Mouse (Mus musculus) kidney, embryonic 15.5 days (tissue): ENCODE data around the gene Atp13a1. TPM values are rescaled to one million over a fixed set of nuclear protein-coding genes. Genes with fewer than 3 reads are reported as not detected.

ENCODE experiments used
- ATAC-seq: fragments of 200-750 bp; cut with Nextera tagmentation; replicated peaks from 2 replicates; pipeline ENCODE4 v1.8.0; 2017; ENCODE audit warnings: moderate TSS enrichment; ENCODE audit not compliant: low FRiP score
- H3K27ac ChIP-seq: fragments of 300-500 bp; sonication (generic); 2 replicates; pipeline ENCODE4 v1.5.1; 2015; ENCODE audit warnings: mild to moderate bottlenecking, inconsistent platforms
- H3K27me3 ChIP-seq: fragments of 300-500 bp; sonication (generic); 2 replicates; pipeline ENCODE4 v1.6.1; 2015; ENCODE audit warnings: inconsistent platforms
- H3K36me3 ChIP-seq: fragments of 300-500 bp; sonication (generic); 2 replicates; pipeline ENCODE4 v1.6.1; 2015; ENCODE audit warnings: inconsistent platforms
- H3K4me1 ChIP-seq: fragments of 300-500 bp; sonication (generic); 2 replicates; pipeline ENCODE4 v1.6.1; 2015; ENCODE audit warnings: inconsistent platforms
- H3K4me2 ChIP-seq: fragments of 300-500 bp; sonication (generic); 2 replicates; pipeline ENCODE4 v1.6.1; 2015; ENCODE audit warnings: moderate library complexity, mild to moderate bottlenecking, inconsistent platforms
- H3K4me3 ChIP-seq: fragments of 300-500 bp; sonication (generic); replicated peaks from 2 replicates; pipeline ENCODE4 v1.5.1; 2015; ENCODE audit warnings: mild to moderate bottlenecking, inconsistent platforms
- H3K9ac ChIP-seq: fragments of 300-500 bp; sonication (generic); 2 replicates; pipeline ENCODE4 v1.6.1; 2015; ENCODE audit warnings: mild to moderate bottlenecking, inconsistent platforms
- H3K9me3 ChIP-seq: fragments of 300-500 bp; sonication (generic); replicated peaks from 2 replicates; pipeline ENCODE4 v1.6.1; 2016; ENCODE audit warnings: inconsistent platforms
- WGBS: fragments of 180-500 bp; shearing (Covaris S2); methylation state at CpG from one replicate; pipeline ENCODE4 v1.1.7; 2015; ENCODE audit warnings: mixed read lengths; 5-methylcytosine and 5-hydroxymethylcytosine counted together
- polyA plus RNA-seq: library from polyadenylated mRNA; unstranded; fragments of >200 nt; fragmentation: Nextera tagmentation; extraction: Ambion mirVana; gene quantifications from 2 replicates; pipeline ENCODE4 v1.2.1, GENCODE M21; 2015

Atp13a1 gene
- polyA plus RNA-seq, 1 experiment from 2014 or later: 54.3 TPM

DNA sequence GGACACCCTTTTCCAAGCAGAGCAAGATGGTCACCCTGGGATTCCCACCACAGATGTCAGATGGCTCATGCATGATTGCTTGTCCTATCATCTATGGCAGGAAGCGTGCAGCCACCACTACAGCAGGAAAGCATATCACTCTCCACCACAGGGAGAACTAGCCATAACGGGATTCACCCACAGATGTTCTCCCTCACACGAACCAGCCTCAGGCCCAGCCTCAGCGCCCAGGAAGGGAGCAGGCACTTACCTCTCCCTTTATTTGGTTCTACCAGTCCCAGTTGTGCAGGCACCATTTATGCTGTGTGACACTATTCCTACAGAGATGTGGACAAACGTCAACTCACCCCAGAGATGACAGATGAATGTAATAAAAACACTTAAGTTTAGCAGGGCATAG, 1.9 kb upstream of the Atp13a1 start:
- 86% methylated on average over 5 of the region's 5 CpGs for WGBS
- no peak for ATAC-seq

DNA sequence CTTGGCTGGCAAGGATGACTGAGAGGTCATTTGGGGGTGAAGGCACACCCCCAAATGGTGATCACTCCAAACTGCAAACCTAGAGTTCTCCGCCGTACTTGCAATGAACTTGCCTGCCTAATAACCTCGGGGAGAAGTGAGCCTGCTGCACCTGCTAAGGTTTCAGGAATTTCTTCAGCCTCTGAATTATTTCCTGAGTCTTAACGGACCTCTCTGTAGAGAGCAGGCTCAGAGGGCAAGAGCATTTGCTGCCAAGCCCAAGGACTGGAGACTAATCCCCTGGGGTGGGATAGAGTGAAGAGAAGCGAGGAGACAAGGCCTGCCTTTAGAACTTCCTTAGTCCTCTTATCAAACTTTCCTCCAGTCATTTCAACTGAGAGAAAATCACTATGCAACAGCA, 1.2 kb upstream of the Atp13a1 start:
- Histone ChIP-seq H3K9me3 (no peaks in the 10 kb centered on the region), H3K9ac (no peak overlapping the region), H3K27me3 (no peaks in the 10 kb centered on the region), H3K27ac (no peak overlapping the region), H3K36me3 (peaks cover 16% of the 10 kb centered on the region), H3K4me3 (peak overlapping the region; percentile 99; the same call in 1 of the 2 replicates), H3K4me1 (peaks cover 27% of the 10 kb centered on the region), H3K4me2 (peak overlapping the region; percentile 77; the same call in 1 of the 2 replicates)
- WGBS: 74% methylated on average over 5 of the region's 5 CpGs
- ATAC-seq: no peak

More for the DNA sequence above, 1.9 kb upstream of the Atp13a1 start:
- Histone ChIP-seq H3K4me2 (no peak overlapping the region), H3K4me3 (no peak overlapping the region), H3K9me3 (no peaks in the 10 kb centered on the region), H3K4me1 (peaks cover 27% of the 10 kb centered on the region), H3K9ac (no peak overlapping the region), H3K36me3 (peaks cover 10% of the 10 kb centered on the region), H3K27ac (no peak overlapping the region), H3K27me3 (no peaks in the 10 kb centered on the region)

DNA sequence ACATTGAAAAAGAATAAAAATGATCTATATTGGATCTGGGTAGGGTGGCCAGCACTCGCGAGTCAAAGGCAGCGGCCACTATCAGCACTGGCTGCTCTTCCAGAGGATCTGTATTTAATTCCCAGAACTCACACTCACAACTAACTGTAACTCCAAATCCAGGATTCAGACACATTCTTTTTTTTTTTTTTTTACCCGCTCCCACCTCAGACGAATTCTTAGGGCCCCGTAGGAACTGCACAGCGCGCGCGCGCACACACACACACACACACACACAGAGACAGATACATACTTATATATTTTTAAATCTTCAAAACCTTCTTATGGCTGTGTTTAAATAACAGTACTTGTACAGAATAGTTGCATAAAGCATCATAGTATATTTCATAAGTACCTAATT, 599 bp upstream of the Atp13a1 start:
- Histone ChIP-seq H3K4me2 (peak overlapping the region; percentile 77), H3K4me3 (peak overlapping the region; percentile 99), H3K36me3 (peaks cover 23% of the 10 kb centered on the region), H3K9me3 (no peaks in the 10 kb centered on the region), H3K4me1 (peaks cover 27% of the 10 kb centered on the region), H3K27ac (peak overlapping the region; percentile 94), H3K9ac (peak overlapping the region; percentile 97), H3K27me3 (no peaks in the 10 kb centered on the region)
- no peak; the same call in 1 of the 2 replicates for ATAC-seq
- WGBS: 33% methylated on average over 11 of the region's 11 CpGs

DNA sequence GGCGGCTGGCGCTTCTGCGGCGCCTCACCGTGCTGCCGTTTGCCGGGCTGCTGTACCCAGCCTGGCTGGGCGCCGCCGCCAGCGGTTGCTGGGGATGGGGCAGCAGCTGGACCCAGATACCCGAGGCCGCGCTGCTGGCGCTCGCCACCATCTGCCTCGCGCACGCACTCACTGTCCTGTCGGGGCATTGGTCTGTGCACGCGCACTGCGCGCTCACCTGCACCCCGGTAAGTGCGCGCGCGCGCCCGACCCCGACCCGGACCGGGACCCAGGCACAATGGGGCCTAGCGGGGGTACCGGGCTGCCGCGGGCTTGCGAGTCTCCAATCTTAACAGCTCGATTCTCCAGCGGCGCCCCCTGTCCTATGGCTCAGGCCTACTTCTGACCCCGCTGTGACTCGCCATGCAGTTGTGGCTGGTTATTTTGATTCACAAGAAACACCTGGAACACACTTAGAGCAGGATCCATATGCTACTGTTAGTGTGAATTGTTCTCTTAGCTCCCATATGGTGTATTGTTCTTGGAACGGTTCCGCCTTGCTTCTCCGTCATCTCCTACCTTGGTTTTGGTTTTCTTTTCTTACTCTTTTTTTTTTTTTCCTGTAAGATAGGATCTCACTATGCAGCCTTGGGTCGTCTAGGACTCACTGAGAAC, 579 bp downstream of the Atp13a1 start:
- peak; percentile 64 for ATAC-seq
- peak overlapping the region; percentile 99 for H3K4me3 ChIP-seq
- H3K4me1 ChIP-seq: peaks cover 27% of the 10 kb centered on the region
- H3K27me3 ChIP-seq: no peaks in the 10 kb centered on the region
- no peaks in the 10 kb centered on the region for H3K9me3 ChIP-seq
- H3K4me2 ChIP-seq: peak overlapping the region; percentile 77
- H3K9ac ChIP-seq: peak overlapping the region; percentile 97
- peaks cover 34% of the 10 kb centered on the region for H3K36me3 ChIP-seq
- peak overlapping the region; percentile 94 for H3K27ac ChIP-seq
- under 1% methylated on average over 48 of the region's 48 CpGs for WGBS

DNA sequence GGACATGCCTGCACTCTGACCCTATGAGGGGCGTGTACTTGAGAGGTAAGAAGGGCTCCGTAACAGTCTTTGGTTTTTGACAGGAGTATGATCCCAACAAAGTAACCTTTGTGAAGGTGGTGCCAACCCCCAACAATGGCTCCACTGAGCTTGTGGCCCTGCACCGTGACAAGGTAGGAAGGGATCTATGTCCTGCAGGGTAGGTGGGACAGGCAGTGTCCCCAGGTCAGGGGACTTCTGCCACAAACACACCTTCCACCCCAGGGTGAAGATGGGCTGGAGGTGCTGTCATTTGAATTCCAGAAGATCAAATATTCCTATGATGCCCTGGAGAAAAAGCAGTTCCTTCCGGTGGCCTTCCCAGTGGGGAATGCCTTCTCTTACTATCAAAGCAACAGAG, 2.7 kb downstream of the Atp13a1 start:
- Histone ChIP-seq H3K4me3 (no peak overlapping the region), H3K4me1 (peaks cover 27% of the 10 kb centered on the region), H3K9ac (no peak overlapping the region), H3K4me2 (no peak overlapping the region), H3K36me3 (peaks cover 56% of the 10 kb centered on the region), H3K27me3 (no peaks in the 10 kb centered on the region), H3K27ac (no peak overlapping the region), H3K9me3 (no peaks in the 10 kb centered on the region)
- no peak for ATAC-seq
- WGBS: 87% methylated on average over 4 of the region's 4 CpGs

DNA sequence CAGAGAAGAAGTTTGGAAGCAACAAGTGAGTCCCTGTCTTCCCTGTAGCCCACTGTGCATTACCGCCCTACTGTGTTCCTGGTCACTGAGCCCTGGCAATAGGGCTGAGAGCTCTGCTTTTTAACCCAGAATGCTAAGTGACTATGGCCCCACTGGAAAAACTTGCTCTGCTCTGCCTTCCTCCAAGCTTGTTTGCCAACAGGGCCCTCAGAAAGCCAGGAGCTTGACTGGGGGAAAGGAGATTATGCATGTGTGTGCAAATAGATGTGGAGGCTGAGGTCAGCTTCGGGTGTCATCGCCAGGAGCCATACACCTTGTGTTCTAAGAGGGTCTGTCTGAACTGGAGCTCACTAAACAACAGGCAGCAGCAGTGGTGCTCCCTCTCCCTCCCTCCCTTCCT, 3.1 kb downstream of the Atp13a1 start:
- no peak overlapping the region for H3K4me2 ChIP-seq
- H3K27ac ChIP-seq: no peak overlapping the region
- WGBS: 94% methylated on average over 3 of the region's 3 CpGs
- H3K9me3 ChIP-seq: no peaks in the 10 kb centered on the region
- H3K9ac ChIP-seq: no peak overlapping the region
- H3K4me3 ChIP-seq: no peak overlapping the region
- no peaks in the 10 kb centered on the region for H3K27me3 ChIP-seq
- H3K36me3 ChIP-seq: peaks cover 60% of the 10 kb centered on the region
- ATAC-seq: no peak
- peaks cover 27% of the 10 kb centered on the region for H3K4me1 ChIP-seq

DNA sequence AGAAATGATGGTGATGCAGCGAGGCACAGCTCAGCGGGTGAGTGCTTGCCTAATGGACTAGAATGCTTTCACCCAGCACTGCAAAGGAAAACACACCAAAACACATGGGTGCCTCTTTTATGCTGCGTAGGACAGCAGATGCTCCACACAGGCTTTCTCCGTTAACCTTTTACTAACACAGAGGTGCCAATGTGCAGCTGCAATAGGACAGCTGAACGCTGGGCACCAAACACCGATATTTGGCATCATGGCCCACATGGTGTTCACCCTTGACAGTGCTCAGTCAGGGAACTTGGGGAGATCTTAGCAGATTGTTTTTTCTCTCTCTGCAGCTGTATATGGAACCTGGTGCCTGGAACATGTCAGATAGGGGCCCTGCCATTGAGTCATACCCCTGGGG, 3.9 kb downstream of the Atp13a1 start:
- Histone ChIP-seq H3K27me3 (no peaks in the 10 kb centered on the region), H3K36me3 (peaks cover 68% of the 10 kb centered on the region), H3K9me3 (no peaks in the 10 kb centered on the region), H3K9ac (no peak overlapping the region), H3K4me3 (no peak overlapping the region), H3K27ac (no peak overlapping the region), H3K4me1 (peaks cover 24% of the 10 kb centered on the region), H3K4me2 (no peak overlapping the region)
- no peak for ATAC-seq
- WGBS: 96% methylated on average over 6 of the region's 6 CpGs

DNA sequence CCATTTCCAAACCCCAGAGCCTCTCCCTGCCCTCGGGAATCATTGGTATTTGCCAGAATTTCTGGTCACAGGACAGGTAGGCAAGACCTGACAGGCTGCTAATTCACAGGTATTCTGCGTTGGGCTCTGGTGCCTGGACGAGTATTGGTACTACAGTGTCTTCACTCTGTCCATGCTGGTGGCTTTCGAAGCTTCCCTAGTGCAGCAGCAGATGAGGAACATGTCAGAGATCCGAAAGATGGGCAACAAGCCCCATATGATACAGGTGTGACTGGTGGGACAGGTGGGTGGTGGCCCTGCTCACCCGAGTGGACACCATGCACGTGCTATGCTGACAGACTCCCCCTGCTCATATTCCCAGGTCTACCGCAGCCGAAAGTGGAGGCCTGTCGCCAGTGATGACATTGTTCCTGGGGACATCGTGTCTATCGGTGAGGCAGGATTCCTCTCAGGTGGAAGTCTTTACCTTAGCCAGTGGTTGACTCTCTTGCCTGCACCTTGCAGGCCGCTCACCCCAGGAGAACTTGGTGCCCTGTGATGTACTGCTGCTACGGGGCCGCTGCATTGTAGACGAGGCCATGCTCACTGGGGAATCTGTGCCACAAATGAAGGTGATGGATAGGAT, 5.9 kb downstream of the Atp13a1 start:
- Histone ChIP-seq H3K9me3 (no peaks in the 10 kb centered on the region), H3K4me1 (peaks cover 18% of the 10 kb centered on the region), H3K4me3 (no peak overlapping the region), H3K9ac (no peak overlapping the region), H3K27me3 (no peaks in the 10 kb centered on the region), H3K36me3 (peaks cover 87% of the 10 kb centered on the region), H3K27ac (no peak overlapping the region), H3K4me2 (no peak overlapping the region)
- WGBS: 95% methylated on average over 16 of the region's 16 CpGs
- no peak for ATAC-seq

DNA sequence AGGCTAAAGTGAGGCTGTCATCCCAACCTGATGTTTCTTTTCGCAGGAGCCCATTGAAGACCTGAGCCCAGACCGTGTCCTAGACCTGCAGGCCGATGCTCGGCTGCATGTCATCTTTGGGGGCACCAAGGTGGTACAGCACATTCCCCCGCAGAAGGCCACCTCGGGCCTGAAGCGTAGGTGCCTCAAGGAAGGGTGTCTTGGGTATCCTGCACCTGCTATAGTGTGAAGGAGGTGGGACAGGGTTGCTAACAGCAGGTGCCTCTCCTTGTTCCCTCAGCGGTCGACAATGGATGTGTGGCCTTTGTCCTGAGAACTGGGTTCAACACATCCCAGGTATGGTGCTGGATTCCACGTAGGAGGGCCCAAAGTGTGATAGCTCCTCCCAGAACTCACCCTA, 6.7 kb downstream of the Atp13a1 start:
- no peak overlapping the region for H3K27ac ChIP-seq
- H3K4me3 ChIP-seq: no peak overlapping the region
- H3K36me3 ChIP-seq: peaks cover 96% of the 10 kb centered on the region
- no peak overlapping the region for H3K4me2 ChIP-seq
- WGBS: 93% methylated on average over 10 of the region's 10 CpGs
- no peaks in the 10 kb centered on the region for H3K27me3 ChIP-seq
- H3K9ac ChIP-seq: no peak overlapping the region
- H3K4me1 ChIP-seq: peaks cover 10% of the 10 kb centered on the region
- no peak for ATAC-seq
- no peaks in the 10 kb centered on the region for H3K9me3 ChIP-seq

DNA sequence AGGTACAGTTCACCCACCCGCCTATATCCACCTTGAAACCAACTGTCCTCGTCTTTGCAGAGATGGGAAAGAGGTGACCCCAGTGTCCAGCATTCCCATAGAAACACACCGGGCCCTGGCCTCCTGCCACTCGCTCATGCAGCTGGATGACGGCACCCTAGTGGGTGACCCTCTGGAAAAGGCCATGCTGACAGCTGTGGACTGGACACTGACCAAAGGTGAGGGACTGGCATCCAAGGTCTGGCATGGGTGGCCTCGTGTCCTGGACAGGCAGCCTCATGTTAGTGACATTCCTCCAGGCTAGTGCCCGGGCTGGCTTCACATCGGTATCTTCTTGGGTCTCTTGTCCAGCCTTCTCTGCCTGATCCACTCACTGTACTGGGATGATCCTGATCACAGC, 8.3 kb downstream of the Atp13a1 start:
- H3K36me3 ChIP-seq: peaks cover 100% of the 10 kb centered on the region
- H3K27me3 ChIP-seq: no peaks in the 10 kb centered on the region
- no peak overlapping the region for H3K27ac ChIP-seq
- no peaks in the 10 kb centered on the region for H3K9me3 ChIP-seq
- WGBS: 96% methylated on average over 8 of the region's 8 CpGs
- no peak for ATAC-seq
- no peaks in the 10 kb centered on the region for H3K4me1 ChIP-seq
- H3K9ac ChIP-seq: no peak overlapping the region
- no peak overlapping the region for H3K4me3 ChIP-seq
- H3K4me2 ChIP-seq: no peak overlapping the region

DNA sequence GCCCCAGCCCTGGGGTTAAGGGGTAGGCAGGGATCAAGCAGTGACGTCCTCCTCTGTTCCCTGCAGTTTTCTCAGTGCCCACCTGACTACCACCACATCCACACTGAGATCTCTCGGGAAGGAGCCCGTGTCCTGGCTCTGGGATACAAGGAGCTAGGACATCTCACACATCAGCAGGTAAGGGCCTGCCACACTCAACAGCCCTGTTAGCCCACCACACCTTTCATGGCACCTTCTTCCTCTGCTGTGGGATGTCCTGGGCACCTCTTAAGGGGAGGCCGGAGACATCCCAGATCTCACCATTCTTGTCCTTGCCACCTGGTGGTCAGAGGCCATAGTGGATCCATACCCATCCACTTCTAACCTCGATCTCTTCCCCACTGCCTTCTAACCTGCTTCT, 9.0 kb downstream of the Atp13a1 start:
- no peak overlapping the region for H3K4me3 ChIP-seq
- H3K9ac ChIP-seq: no peak overlapping the region
- 92% methylated on average over 5 of the region's 5 CpGs for WGBS
- no peak for ATAC-seq
- H3K4me1 ChIP-seq: no peaks in the 10 kb centered on the region
- H3K9me3 ChIP-seq: no peaks in the 10 kb centered on the region
- H3K27ac ChIP-seq: no peak overlapping the region
- peaks cover 99% of the 10 kb centered on the region for H3K36me3 ChIP-seq
- no peaks in the 10 kb centered on the region for H3K27me3 ChIP-seq
- H3K4me2 ChIP-seq: no peak overlapping the region

DNA sequence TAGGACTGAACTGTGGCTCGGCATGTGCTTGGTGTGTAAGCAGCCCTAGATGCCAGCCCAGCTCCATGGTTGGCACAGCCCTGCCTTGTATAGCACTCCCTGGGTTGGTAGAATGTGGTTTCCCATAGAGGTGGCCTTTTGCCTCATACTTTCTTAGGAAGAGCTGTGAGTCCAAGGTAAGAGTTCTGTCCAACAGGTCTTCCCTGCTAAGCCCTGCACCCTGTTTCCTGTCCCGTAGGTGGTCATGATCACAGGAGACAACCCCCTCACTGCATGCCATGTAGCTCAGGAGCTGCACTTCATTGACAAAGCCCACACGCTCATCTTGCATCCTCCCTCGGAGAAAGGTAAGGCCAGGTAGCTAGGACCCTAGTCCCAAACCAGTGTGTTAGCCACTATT, 10.8 kb downstream of the Atp13a1 start:
- 94% methylated on average over 4 of the region's 4 CpGs for WGBS
- no peak overlapping the region for H3K4me2 ChIP-seq
- H3K27me3 ChIP-seq: no peaks in the 10 kb centered on the region
- no peak overlapping the region for H3K4me3 ChIP-seq
- peaks cover 99% of the 10 kb centered on the region for H3K36me3 ChIP-seq
- H3K4me1 ChIP-seq: no peaks in the 10 kb centered on the region
- no peaks in the 10 kb centered on the region for H3K9me3 ChIP-seq
- H3K9ac ChIP-seq: no peak overlapping the region
- H3K27ac ChIP-seq: no peak overlapping the region
- no peak for ATAC-seq

DNA sequence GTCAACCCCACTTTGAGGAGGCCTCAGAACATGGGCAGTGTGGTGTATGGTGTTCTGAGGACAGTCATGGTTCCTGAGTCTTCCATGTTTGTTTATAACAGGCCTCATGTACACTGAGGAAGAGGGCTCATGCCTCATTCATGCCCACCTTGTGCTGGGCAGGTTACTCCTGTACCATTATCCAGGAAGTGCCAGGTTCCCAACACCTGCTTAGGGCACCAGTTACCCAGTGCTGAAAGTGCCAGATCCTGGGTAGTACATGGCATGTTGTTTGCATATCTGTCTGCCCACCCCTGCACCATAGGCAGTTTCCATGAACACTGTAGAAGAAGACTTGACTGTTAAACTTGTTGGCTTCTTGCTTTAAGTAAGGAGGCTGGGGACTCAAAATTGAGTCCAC, 11.3 kb downstream of the Atp13a1 start:
- H3K4me2 ChIP-seq: no peak overlapping the region
- no peak overlapping the region for H3K9ac ChIP-seq
- no peak overlapping the region for H3K4me3 ChIP-seq
- no peaks in the 10 kb centered on the region for H3K27me3 ChIP-seq
- H3K4me1 ChIP-seq: no peaks in the 10 kb centered on the region
- H3K36me3 ChIP-seq: peaks cover 99% of the 10 kb centered on the region
- no peaks in the 10 kb centered on the region for H3K9me3 ChIP-seq
- ATAC-seq: no peak
- no peak overlapping the region for H3K27ac ChIP-seq
